Mouse (Mus musculus) G1E (cell line): ENCODE results near the gene Cyp46a1.

Experiments used
- CTCF ChIP-seq: IDR thresholded peaks from 2 replicates; pipeline ENCODE4 v1.5.1; 2012; ENCODE audit warnings: low read depth, low read length, inconsistent platforms, mixed read lengths
- GATA1 ChIP-seq: IDR thresholded peaks from 2 replicates; pipeline ENCODE4 v1.6.1; 2012; ENCODE audit warnings: borderline replicate concordance, low read length, inconsistent platforms, mixed read lengths
- POLR2AphosphoS5 ChIP-seq: IDR thresholded peaks from 2 replicates; pipeline ENCODE4 v1.6.1; 2012; ENCODE audit warnings: low read depth, low read length, inconsistent platforms; ENCODE audit not compliant: insufficient replicate concordance

DNA sequence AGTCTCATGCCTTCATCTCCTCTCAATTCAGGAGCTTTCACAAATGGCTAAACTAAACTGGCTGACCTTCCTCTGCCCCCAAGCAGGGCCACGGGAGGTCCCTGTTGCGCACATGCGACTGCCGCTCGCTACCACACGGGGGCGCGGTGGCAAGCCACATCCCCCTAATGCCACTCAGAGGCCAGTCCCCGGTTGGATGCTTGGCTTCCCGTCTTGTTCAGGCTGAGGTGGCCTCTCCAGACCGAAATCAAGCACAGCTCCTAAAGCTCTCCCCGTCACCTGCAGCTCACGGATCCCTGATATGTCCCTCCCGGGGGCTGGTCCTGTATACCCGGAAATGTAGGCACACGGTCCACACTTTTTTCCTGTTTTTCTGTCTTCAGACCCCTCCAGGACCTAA is 1.1 kb upstream of the Cyp46a1 start:
- no peak for TF ChIP-seq CTCF
- TF ChIP-seq POLR2AphosphoS5, result no peak
- no peak for TF ChIP-seq GATA1
